Mouse (Mus musculus) R1 (cell line): ENCODE measurements around the gene Coa3.

Source experiments
- DNase-seq: peaks from one replicate; pipeline ENCODE4 v3.0.0-alpha.2; 2018; ENCODE audit warnings: low read depth, low spot score

The Coa3 gene

GRCm38 (mm10) chr11:101252941-101253340 is 26.0 kb downstream of the Coa3 start:
- no peak for DNase-seq

GRCm38 (mm10) chr11:101251031-101251430 is 27.9 kb downstream of the Coa3 start:
- no peak for DNase-seq

- DNase-seq: peak; percentile 93
These were observed 30.5 kb downstream of the Coa3 start for GRCm38 (mm10) chr11:101248258-101248994.

- no peak for DNase-seq
These were observed 31.3 kb downstream of the Coa3 start for GRCm38 (mm10) chr11:101247521-101248030.

- DNase-seq: no peak
These were observed 32.3 kb downstream of the Coa3 start for GRCm38 (mm10) chr11:101246702-101247012.

GRCm38 (mm10) chr11:101245855-101246701 is 32.8 kb downstream of the Coa3 start, which contains the start of gene Ramp2:
TSS of gene Ramp2 (plus strand) at chr11:101246028.
- DNase-seq: peak; percentile 65

GRCm38 (mm10) chr11:101245071-101245470 is 33.8 kb downstream of the Coa3 start:
- DNase-seq: no peak

GRCm38 (mm10) chr11:101238071-101238647 is 40.8 kb downstream of the Coa3 start:
- no peak for DNase-seq

- DNase-seq: no peak
These were observed 42.1 kb downstream of the Coa3 start for GRCm38 (mm10) chr11:101236782-101237181.

GRCm38 (mm10) chr11:101235429-101235828 is 43.5 kb downstream of the Coa3 start:
- DNase-seq: no peak

GRCm38 (mm10) chr11:101234124-101234523 is 44.8 kb downstream of the Coa3 start:
- DNase-seq: peak; percentile 93

- no peak for DNase-seq
These were observed 45.7 kb downstream of the Coa3 start for GRCm38 (mm10) chr11:101233240-101233639.

GRCm38 (mm10) chr11:101232010-101232839 is 46.7 kb downstream of the Coa3 start:
- DNase-seq: no peak

- peak; percentile 20 for DNase-seq
These were observed 47.7 kb downstream of the Coa3 start for GRCm38 (mm10) chr11:101230991-101231871.

- peak; percentile 20 for DNase-seq
These were observed 48.4 kb downstream of the Coa3 start for GRCm38 (mm10) chr11:101230526-101230925.

- no peak for DNase-seq
These were observed 48.8 kb downstream of the Coa3 start for GRCm38 (mm10) chr11:101230061-101230511.

- peak; percentile 31 for DNase-seq
These were observed 49.5 kb downstream of the Coa3 start for GRCm38 (mm10) chr11:101229361-101229900.
